ENCODE assay signal across 16 mouse cellular contexts in the genomic region with DNA sequence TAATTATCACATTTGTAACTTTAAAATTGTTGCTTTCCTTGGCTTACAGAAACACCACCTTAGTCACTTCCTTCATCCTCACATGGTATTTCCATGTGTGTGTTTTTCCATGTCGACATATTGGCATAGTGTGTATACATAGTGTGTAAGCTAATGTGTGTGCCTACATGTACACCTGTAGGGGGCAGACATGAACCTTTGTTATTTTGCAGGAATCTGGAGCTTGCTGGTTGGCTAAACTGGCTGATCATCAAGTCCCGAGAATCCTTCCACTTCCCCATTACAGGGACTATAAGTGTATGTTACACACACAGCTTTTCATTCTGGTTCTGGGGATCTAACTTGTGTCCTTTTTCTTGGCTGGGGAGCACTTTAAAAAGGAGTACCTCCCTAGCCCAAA. TPM values are rescaled to one million over a fixed set of nuclear protein-coding genes. Genes with fewer than 3 reads are reported as not detected.
A peak's percentile ranks its signal among the peaks of the same experiment; 100 is the strongest.
DNase-seq lines count a peak whose midpoint lies in the region; ATAC-seq and TF ChIP-seq lines count a peak whose summit lies in the region.
"Had no signal": no experiment of that assay in that cellular context is flagged by ENCODE, and none has a peak within 500 bp of the region (broad histone marks: within the 10 kb centered on the region; RNA-seq: fewer than 3 reads in every experiment).

No protein-coding gene starts in this region.

- TF ChIP-seq CTCF in kidney, adult 2 months (conservative IDR thresholded peaks at IDR 0.05; ENCODE audit: insufficient read depth, insufficient read length, low read depth, low read length) = peak; percentile 26; the same call in 1 of the 2 replicates
- peak; percentile 38 for TF ChIP-seq CTCF in midbrain, postnatal 0 days (IDR thresholded peaks at IDR 0.05)
- TF ChIP-seq CTCF in stomach, postnatal 0 days (IDR thresholded peaks at IDR 0.05; ENCODE audit: low read depth) = peak; percentile 51

- H3K4me1 ChIP-seq in kidney, adult 2 months (ENCODE audit: control insufficient read depth, insufficient read depth, low read length) = no peaks in the 10 kb centered on the region
- H3K4me1 ChIP-seq in midbrain, postnatal 0 days (ENCODE audit: insufficient read depth, low read length) = no peaks in the 10 kb centered on the region
- 0 out of 2 replicates have a peak, but pooled peaks cover 3% of the 10 kb centered on the region for H3K4me1 ChIP-seq in midbrain, embryonic 13.5 days (replicated peaks)
- no peaks in the 10 kb centered on the region for H3K4me1 ChIP-seq in stomach, postnatal 0 days (replicated peaks; ENCODE audit: control insufficient read depth, insufficient read depth)
- no peaks in the 10 kb centered on the region; the same call in 1 of the 2 replicates for H3K4me1 ChIP-seq in hindbrain, embryonic 13.5 days (replicated peaks)
- H3K4me1 ChIP-seq: heart, embryonic 15.5 days; hindbrain, embryonic 12.5 days; liver, embryonic 15.5 days had no signal

- no peak overlapping the region for H3K27ac ChIP-seq in kidney, adult 2 months (ENCODE audit: insufficient read depth, low read depth, low read length)
- H3K27ac ChIP-seq in midbrain, postnatal 0 days (ENCODE audit: low read depth, low read length) = no peak overlapping the region
- H3K27ac ChIP-seq in midbrain, embryonic 13.5 days = no peak overlapping the region
- H3K27ac ChIP-seq in stomach, postnatal 0 days (replicated peaks) = no peak overlapping the region
- H3K27ac ChIP-seq in hindbrain, embryonic 13.5 days = no peak overlapping the region
- H3K27ac ChIP-seq: heart, embryonic 15.5 days; hindbrain, embryonic 12.5 days; liver, embryonic 15.5 days had no signal

- no peaks in the 10 kb centered on the region for H3K9me3 ChIP-seq in midbrain, postnatal 0 days (ENCODE audit: low read length)
- no peaks in the 10 kb centered on the region for H3K9me3 ChIP-seq in midbrain, embryonic 13.5 days
- H3K9me3 ChIP-seq in stomach, postnatal 0 days (ENCODE audit: control insufficient read depth, low read length) = no peaks in the 10 kb centered on the region
- H3K9me3 ChIP-seq in hindbrain, embryonic 13.5 days = no peaks in the 10 kb centered on the region
- H3K9me3 ChIP-seq: heart, embryonic 15.5 days; hindbrain, embryonic 12.5 days; liver, embryonic 15.5 days had no signal

- H3K4me2 ChIP-seq in midbrain, postnatal 0 days (ENCODE audit: low read depth, low read length, poor library complexity, severe bottlenecking) = no peak overlapping the region
- H3K4me2 ChIP-seq in midbrain, embryonic 13.5 days (replicated peaks) = no peak overlapping the region
- H3K4me2 ChIP-seq in stomach, postnatal 0 days (replicated peaks; ENCODE audit: low read depth) = no peak overlapping the region
- no peak overlapping the region for H3K4me2 ChIP-seq in hindbrain, embryonic 13.5 days
- H3K4me2 ChIP-seq: heart, embryonic 15.5 days; hindbrain, embryonic 12.5 days; liver, embryonic 15.5 days had no signal

- no peak for ATAC-seq in midbrain, postnatal 0 days (ENCODE audit: low FRiP score)
- ATAC-seq in midbrain, embryonic 13.5 days = no peak
- peak; percentile 89 for ATAC-seq in granulocyte monocyte progenitor cell, adult 5-6 weeks (replicated peaks; ENCODE audit: poor library complexity, severe bottlenecking)
- ATAC-seq in stomach, postnatal 0 days (ENCODE audit: low FRiP score, low TSS enrichment) = no peak
- no peak for ATAC-seq in hindbrain, embryonic 13.5 days (ENCODE audit: low FRiP score)
- ATAC-seq: forebrain, embryonic 14.5 days had no signal

- no peak for TF ChIP-seq EP300 in stomach, postnatal 0 days (optimal IDR thresholded peaks at IDR 0.05)

- H3K27me3 ChIP-seq in kidney, adult 2 months (replicated peaks; ENCODE audit: control insufficient read depth, insufficient read depth, low read length) = no peaks in the 10 kb centered on the region; the same call in 1 of the 2 replicates
- H3K27me3 ChIP-seq in midbrain, postnatal 0 days (ENCODE audit: insufficient read depth, low read length) = no peaks in the 10 kb centered on the region
- no peaks in the 10 kb centered on the region for H3K27me3 ChIP-seq in midbrain, embryonic 13.5 days
- no peaks in the 10 kb centered on the region for H3K27me3 ChIP-seq in stomach, postnatal 0 days (ENCODE audit: control insufficient read depth, insufficient read depth, low read length)
- no peaks in the 10 kb centered on the region for H3K27me3 ChIP-seq in hindbrain, embryonic 13.5 days
- H3K27me3 ChIP-seq: heart, embryonic 15.5 days; hindbrain, embryonic 12.5 days; liver, embryonic 15.5 days had no signal

- no peak overlapping the region for H3K4me3 ChIP-seq in kidney, adult 2 months (ENCODE audit: insufficient read depth, low read depth, low read length)
- no peak overlapping the region for H3K4me3 ChIP-seq in midbrain, postnatal 0 days (ENCODE audit: low read depth, low read length)
- H3K4me3 ChIP-seq in midbrain, embryonic 13.5 days (replicated peaks) = no peak overlapping the region
- no peak overlapping the region for H3K4me3 ChIP-seq in stomach, postnatal 0 days (ENCODE audit: low read depth, low read length)
- H3K4me3 ChIP-seq in hindbrain, embryonic 13.5 days = no peak overlapping the region
- H3K4me3 ChIP-seq: heart, embryonic 15.5 days; hindbrain, embryonic 12.5 days; liver, embryonic 15.5 days had no signal

- no peaks in the 10 kb centered on the region for H3K36me3 ChIP-seq in kidney, adult 2 months (ENCODE audit: control insufficient read depth, insufficient read depth, low read length)
- H3K36me3 ChIP-seq in midbrain, postnatal 0 days (ENCODE audit: insufficient read depth, low read length) = no peaks in the 10 kb centered on the region
- H3K36me3 ChIP-seq in midbrain, embryonic 13.5 days = no peaks in the 10 kb centered on the region
- H3K36me3 ChIP-seq in stomach, postnatal 0 days (ENCODE audit: control insufficient read depth, insufficient read depth, low read length) = no peaks in the 10 kb centered on the region
- H3K36me3 ChIP-seq in hindbrain, embryonic 13.5 days = no peaks in the 10 kb centered on the region
- H3K36me3 ChIP-seq: heart, embryonic 15.5 days; hindbrain, embryonic 12.5 days; liver, embryonic 15.5 days had no signal

- no peak for TF ChIP-seq POLR2A in kidney, adult 2 months (IDR thresholded peaks at IDR 0.05; ENCODE audit: low read depth, low read length)

- peak; percentile 36 for DNase-seq in kidney, adult 2 months
- no peak for DNase-seq in kidney, postnatal 14 days
- DNase-seq in midbrain, postnatal 0 days (ENCODE audit: low spot score) = no peak
- DNase-seq in stomach, postnatal 0 days (ENCODE audit: low spot score) = no peak
- DNase-seq in adrenal gland, postnatal 4 days (ENCODE audit: low spot score in 2 of 2) = no peak
- DNase-seq: adrenal gland, postnatal 36 days; cerebellum, adult 11-12 months; gastrocnemius, postnatal 14 days; right cerebral cortex, postnatal 4 days had no signal

- WGBS in kidney, adult 2 months = 63% methylated on average over 2 of the region's 2 CpGs
- WGBS in midbrain, postnatal 0 days = 82% methylated on average over 2 of the region's 2 CpGs
- 82% methylated on average over 2 of the region's 2 CpGs for WGBS in midbrain, embryonic 13.5 days
- WGBS in stomach, postnatal 0 days = 69% methylated on average over 2 of the region's 2 CpGs
- WGBS in hindbrain, embryonic 13.5 days = 87% methylated on average over 2 of the region's 2 CpGs

- H3K9ac ChIP-seq in midbrain, postnatal 0 days (replicated peaks; ENCODE audit: low read length, poor library complexity, severe bottlenecking) = no peak overlapping the region
- no peak overlapping the region for H3K9ac ChIP-seq in midbrain, embryonic 13.5 days (replicated peaks)
- H3K9ac ChIP-seq in stomach, postnatal 0 days (ENCODE audit: low read length) = no peak overlapping the region
- H3K9ac ChIP-seq in hindbrain, embryonic 13.5 days = no peak overlapping the region
- H3K9ac ChIP-seq: heart, embryonic 15.5 days; hindbrain, embryonic 12.5 days; liver, embryonic 15.5 days had no signal

RNA-seq across cellular contexts. Expression of a gene that starts 15.8 kb away (rescaled TPM):
- 0.11 and 0.19 TPM in 2 replicates for polyA plus RNA-seq in kidney, adult 2 months (2012; rRNA removed)
- total RNA-seq in midbrain, postnatal 0 days (2014; rRNA removed) = not detected in 2 replicates
- polyA plus RNA-seq in midbrain, postnatal 0 days (2015; fragmentation: Nextera tagmentation; extraction: Ambion mirVana) = 0.11 and 0.23 TPM in 2 replicates
- not detected in 2 replicates for polyA plus RNA-seq in midbrain, embryonic 13.5 days (2015; fragmentation: Nextera tagmentation; extraction: Ambion mirVana)
- total RNA-seq in granulocyte monocyte progenitor cell, adult 5-6 weeks (2014; fragmentation: Nextera tagmentation) = 38.6 and 42.1 TPM in 2 replicates
- 49.4 and 62.3 TPM in 2 replicates for total RNA-seq in granulocyte monocyte progenitor cell, adult 5-6 weeks (2017)
- 1.1 and 1.6 TPM in 2 replicates for polyA plus RNA-seq in stomach, postnatal 0 days (2015; fragmentation: Nextera tagmentation; extraction: Ambion mirVana)
- 0.19 TPM in 1 of 2 replicates, not detected in the other for polyA plus RNA-seq in hindbrain, embryonic 13.5 days (2015; fragmentation: Nextera tagmentation; extraction: Ambion mirVana)
- total RNA-seq in adrenal gland, postnatal 4 days (2021) = under 1 TPM; 0.22 to 0.54 TPM
- total RNA-seq: adrenal gland, postnatal 36 days; gastrocnemius, postnatal 14 days had no signal
- polyA plus RNA-seq: heart, embryonic 15.5 days; hindbrain, embryonic 12.5 days had no signal

RNA-seq across cellular contexts. Expression of a gene that starts 31.3 kb away (rescaled TPM):
- 24.8 and 25.2 TPM in 2 replicates for polyA plus RNA-seq in kidney, adult 2 months (2012; rRNA removed)
- 62.1 and 64.4 TPM in 2 replicates for total RNA-seq in midbrain, postnatal 0 days (2014; rRNA removed)
- 56.6 and 61.2 TPM in 2 replicates for polyA plus RNA-seq in midbrain, postnatal 0 days (2015; fragmentation: Nextera tagmentation; extraction: Ambion mirVana)
- polyA plus RNA-seq in midbrain, embryonic 13.5 days (2015; fragmentation: Nextera tagmentation; extraction: Ambion mirVana) = 42.3 and 46.7 TPM in 2 replicates
- total RNA-seq in granulocyte monocyte progenitor cell, adult 5-6 weeks (2014; fragmentation: Nextera tagmentation) = 96.8 and 101 TPM in 2 replicates
- total RNA-seq in granulocyte monocyte progenitor cell, adult 5-6 weeks (2017) = 73.9 and 75.1 TPM in 2 replicates
- 13.8 and 14.9 TPM in 2 replicates for polyA plus RNA-seq in stomach, postnatal 0 days (2015; fragmentation: Nextera tagmentation; extraction: Ambion mirVana)
- polyA plus RNA-seq in hindbrain, embryonic 13.5 days (2015; fragmentation: Nextera tagmentation; extraction: Ambion mirVana) = 42.8 and 52.3 TPM in 2 replicates
- total RNA-seq in adrenal gland, postnatal 4 days (2021) = 10 to 100 TPM; 69.4 to 73.1 TPM
